Mouse (Mus musculus): ENCODE results near the gene Ciart.

DNA sequence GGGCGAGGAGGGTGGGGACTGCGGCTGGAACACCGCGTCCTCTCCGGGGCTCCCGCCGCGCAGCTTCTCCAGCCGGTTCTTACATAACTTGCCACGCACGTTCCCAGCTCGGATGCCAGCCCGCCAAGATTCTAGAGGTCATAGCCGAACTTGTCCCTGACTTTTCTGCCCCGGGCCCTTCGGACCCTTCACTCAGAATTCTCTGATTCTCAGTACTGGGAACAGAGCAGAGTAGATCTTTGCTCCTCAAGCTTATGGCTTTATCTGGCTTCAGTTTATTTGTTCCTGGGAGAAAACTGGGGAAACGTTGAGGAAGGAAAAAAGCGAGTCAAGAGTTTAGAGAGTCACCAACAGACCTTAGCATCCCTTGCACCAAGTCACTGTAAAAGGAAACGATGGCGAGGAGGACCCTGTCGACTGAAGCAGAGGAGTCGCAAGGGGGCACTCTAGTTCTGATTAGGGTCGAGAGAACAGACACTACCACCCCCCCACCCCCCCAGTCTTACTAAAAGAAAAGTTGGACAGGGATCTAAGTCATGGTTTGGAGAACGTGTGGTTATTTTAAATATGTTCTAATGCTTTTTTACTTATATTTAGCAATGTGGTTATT is 870 bp upstream of the Ciart start:
- TF ChIP-seq CTCF (IDR thresholded peaks at IDR 0.05; ENCODE audit: low read depth, low read length) = peak; percentile 69
- TF ChIP-seq POLR2A (IDR thresholded peaks at IDR 0.05; ENCODE audit: insufficient read depth, low read length) = no peak
- no peak for TF ChIP-seq EP300 (IDR thresholded peaks at IDR 0.05; ENCODE audit: insufficient read depth, low read depth, low read length)

Data from ES-Bruce4 (cell line).